7 mouse cellular contexts compared by ENCODE assay signal in the genomic region with DNA sequence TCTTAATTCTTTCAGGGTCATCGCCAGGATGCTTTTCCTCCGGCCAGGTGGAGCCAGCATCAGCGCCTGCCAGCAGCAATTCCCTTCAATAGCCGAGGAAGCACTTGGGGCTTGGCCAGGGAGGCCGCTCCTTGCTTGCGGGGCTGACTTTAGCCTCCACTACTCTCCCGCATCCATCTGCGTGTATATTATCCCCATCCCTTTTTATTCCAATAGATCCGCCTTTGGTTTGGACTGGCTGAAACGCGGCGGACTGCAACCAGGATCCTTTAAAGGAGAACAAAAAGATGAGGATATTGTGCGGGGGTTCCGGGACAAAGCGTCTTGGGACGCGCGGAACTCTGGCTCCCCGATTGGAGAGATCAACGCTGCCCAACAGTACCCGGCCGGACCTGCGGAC.
DNase-seq lines count a peak whose midpoint lies in the region; ATAC-seq and TF ChIP-seq lines count a peak whose summit lies in the region.

No protein-coding gene starts in this region.

- H3K4me2 ChIP-seq in limb, embryonic 14.5 days (replicated peaks; ENCODE audit: low read depth, low read length, severe bottlenecking) = no peak overlapping the region

- ATAC-seq in limb, embryonic 14.5 days (ENCODE audit: low FRiP score, low read depth) = no peak
- ATAC-seq in inflammation-experienced regulatory T-cells, adult 6 months = no peak

- WGBS in forebrain, embryonic 10.5 days = under 1% methylated on average over 23 of the region's 23 CpGs
- under 1% methylated on average over 23 of the region's 23 CpGs for WGBS in limb, embryonic 14.5 days

- peak; percentile 10 for DNase-seq in Muller cell, postnatal 12 days (ENCODE audit: inconsistent ontology term)
- DNase-seq in forebrain, embryonic 10.5 days (ENCODE audit: extremely low spot score, low spot score) = no peak
- DNase-seq in limb, embryonic 14.5 days (ENCODE audit: low spot score) = no peak
- DNase-seq in frontal cortex, postnatal 25 days (ENCODE audit: low spot score in 2 of 2) = no peak
- DNase-seq in spleen, postnatal 10 days (ENCODE audit: low spot score in 2 of 2) = no peak

- no peak for TF ChIP-seq CTCF in E14TG2a.4 (conservative IDR thresholded peaks at IDR 0.05; ENCODE audit: low read length)

- H3K9me3 ChIP-seq in E14TG2a.4 (ENCODE audit: low read length) = no peaks in the 10 kb centered on the region
- H3K9me3 ChIP-seq in forebrain, embryonic 10.5 days = no peaks in the 10 kb centered on the region
- H3K9me3 ChIP-seq in limb, embryonic 14.5 days (ENCODE audit: control insufficient read depth, low read length) = no peaks in the 10 kb centered on the region

- peaks cover 28% of the 10 kb centered on the region for H3K36me3 ChIP-seq in E14TG2a.4 (ENCODE audit: insufficient read depth, low read length)
- no peaks in the 10 kb centered on the region for H3K36me3 ChIP-seq in forebrain, embryonic 10.5 days (replicated peaks)
- H3K36me3 ChIP-seq in limb, embryonic 14.5 days (ENCODE audit: control insufficient read depth, insufficient read depth, low read length) = no peaks in the 10 kb centered on the region

- H3K27ac ChIP-seq in forebrain, embryonic 10.5 days = peak overlapping the region; percentile 82
- H3K27ac ChIP-seq in limb, embryonic 14.5 days (replicated peaks; ENCODE audit: low read depth, low read length) = no peak overlapping the region

- peak overlapping the region; percentile 86 for H3K4me3 ChIP-seq in E14TG2a.4 (replicated peaks; ENCODE audit: low read length)
- peak overlapping the region; percentile 62 for H3K4me3 ChIP-seq in forebrain, embryonic 10.5 days
- peak overlapping the region; percentile 48; the same call in 1 of the 2 replicates for H3K4me3 ChIP-seq in limb, embryonic 14.5 days (replicated peaks; ENCODE audit: low read length)

- no peak for TF ChIP-seq POLR2A in limb, embryonic 14.5 days (IDR thresholded peaks at IDR 0.05; ENCODE audit: borderline replicate concordance, extremely low read depth, insufficient read depth, insufficient read length)

- H3K9ac ChIP-seq in limb, embryonic 14.5 days (ENCODE audit: low read depth, low read length, severe bottlenecking) = no peak overlapping the region

- peaks cover 61% of the 10 kb centered on the region for H3K4me1 ChIP-seq in E14TG2a.4 (replicated peaks; ENCODE audit: low read depth, low read length)
- peaks cover 81% of the 10 kb centered on the region for H3K4me1 ChIP-seq in forebrain, embryonic 10.5 days
- peaks cover 10% of the 10 kb centered on the region for H3K4me1 ChIP-seq in limb, embryonic 14.5 days (ENCODE audit: control insufficient read depth, insufficient read depth, low read length)

- H3K27me3 ChIP-seq in E14TG2a.4 (ENCODE audit: insufficient read depth, low read length) = peaks cover 32% of the 10 kb centered on the region
- peaks cover 100% of the 10 kb centered on the region for H3K27me3 ChIP-seq in forebrain, embryonic 10.5 days (ENCODE audit: poor library complexity, severe bottlenecking)
- peaks cover 89% of the 10 kb centered on the region for H3K27me3 ChIP-seq in limb, embryonic 14.5 days (ENCODE audit: control insufficient read depth, insufficient read depth, low read length)
